In genomic region chr4:32434612-32435011, GRCm38 (mm10) we compare ENCODE assay signal across 14 mouse cellular contexts.
"Had no signal": no experiment of that assay in that cellular context is flagged by ENCODE, and none has a peak within 500 bp of the region (broad histone marks: within the 10 kb centered on the region; RNA-seq: fewer than 3 reads in every experiment).

No protein-coding gene starts in this region.

- DNase-seq: gastrocnemius, postnatal 14 days; gastrocnemius, postnatal 36 days; heart, adult 18-20 months; heart, postnatal 10 days; heart, postnatal 36 days; kidney, adult 11 months; kidney, adult 2 months; kidney, adult 9 months; kidney, postnatal 14 days; kidney, postnatal 36 days; liver; liver, embryonic 13.5 days had no signal

- ATAC-seq: hindbrain, postnatal 0 days; intestine, embryonic 16.5 days had no signal
